Mouse (Mus musculus): ENCODE results near the gene AC140267.1.

The AC140267.1 gene

DNA sequence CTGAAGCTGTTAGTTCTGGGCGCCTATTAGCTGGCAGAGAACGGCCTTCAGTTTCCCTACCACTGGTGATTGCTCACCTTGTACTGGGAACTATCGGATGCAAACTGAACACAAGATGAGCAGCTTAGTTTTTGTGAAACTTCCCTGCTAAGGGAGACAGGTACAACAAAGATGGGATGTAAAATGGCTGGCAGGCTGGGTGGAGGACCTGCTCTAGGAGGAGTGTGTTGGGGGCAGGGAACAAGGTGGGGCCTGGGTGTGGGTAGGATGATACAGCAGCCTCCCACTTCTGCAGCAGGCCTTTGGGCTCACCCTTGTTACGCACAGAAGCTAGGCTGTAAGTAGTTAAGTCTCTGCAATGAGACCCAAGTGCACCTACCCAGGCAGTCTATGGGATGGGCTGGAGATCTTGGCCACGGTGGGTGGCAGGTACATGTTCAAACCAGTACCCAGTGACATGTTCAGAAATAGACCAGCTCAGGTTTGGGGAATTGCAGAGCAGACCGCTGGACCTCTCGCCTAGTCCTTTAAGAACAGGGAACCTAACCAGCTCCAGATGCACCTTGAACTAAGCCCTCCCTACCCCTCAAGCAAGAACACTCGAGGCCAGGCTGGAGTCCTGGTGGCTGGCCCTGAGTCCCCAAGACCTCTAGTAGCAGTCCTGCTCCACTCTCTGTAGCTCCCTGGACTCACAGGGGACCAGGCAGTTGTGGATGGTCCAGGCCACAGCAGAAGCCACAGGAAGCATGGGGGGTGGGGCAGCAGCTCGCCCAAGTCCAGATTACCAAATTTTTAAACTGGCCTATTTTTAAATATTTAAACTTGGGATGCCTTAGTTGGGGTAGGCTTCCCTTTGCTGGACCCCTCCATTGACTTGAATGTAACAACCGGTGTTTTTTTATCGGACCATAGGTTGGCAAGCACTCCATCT is 22.9 kb downstream of the AC140267.1 start:
- in situ Hi-C loops (cut with MboI; ENCODE audit: unreplicated experiment in 2 of 2) = loop anchor here (25.0 kb wide), 2 partner anchors 679 to 1104 kb away; partner anchors contain the start of genes Adsl (in 1 of the 2) and Slc25a17 (in 1 of the 2)

DNA sequence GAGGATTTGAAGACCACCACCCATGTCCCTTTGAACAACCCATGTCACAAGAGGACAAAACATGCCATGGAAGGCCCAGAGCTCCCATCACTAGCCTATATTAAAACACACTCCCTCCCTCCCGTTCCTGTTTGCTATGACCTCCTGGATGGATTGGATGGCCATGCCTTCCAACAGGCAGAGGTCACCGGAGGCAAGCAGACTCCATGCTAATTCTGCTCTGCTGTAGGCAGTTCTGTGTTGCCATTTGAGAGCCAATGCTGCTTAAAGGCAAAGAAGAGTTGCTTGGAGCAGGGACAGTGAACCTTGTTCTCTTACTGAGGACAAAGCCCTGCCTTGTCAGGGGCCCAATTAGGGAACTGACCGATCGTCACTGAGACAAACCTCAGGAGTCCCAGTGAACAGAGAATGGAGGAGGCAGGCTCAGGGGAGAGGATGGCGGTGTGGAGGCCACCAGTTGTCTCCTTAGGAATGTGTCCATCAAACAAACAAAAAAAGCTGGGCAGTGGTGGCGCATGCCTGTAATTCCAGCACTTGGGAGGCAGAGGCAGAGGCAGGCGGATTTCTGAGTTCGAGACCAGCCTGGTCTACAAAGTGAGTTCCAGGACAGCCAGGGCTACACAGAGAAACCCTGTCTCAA is 23.9 kb downstream of the AC140267.1 start:
- in situ Hi-C loops (cut with MboI; ENCODE audit: unreplicated experiment in 2 of 2) = loop anchor here (5.0 to 25.0 kb wide), 5 partner anchors 32 to 1103 kb away; partner anchors contain the start of genes Adsl (in 1 of the 2) and Slc25a17 (in 1 of the 2)

- in situ Hi-C loops (cut with MboI; ENCODE audit: unreplicated experiment in 2 of 2) = loop anchor here (5.0 to 25.0 kb wide), 5 partner anchors 33 to 1102 kb away; partner anchors contain the start of genes Adsl (in 1 of the 2) and Slc25a17 (in 1 of the 2)
Observed at GRCm38 (mm10) chr15:80260677-80261076, 25.0 kb downstream of the AC140267.1 start.

GRCm38 (mm10) chr15:80261100-80261499 is 25.5 kb downstream of the AC140267.1 start:
- in situ Hi-C loops (cut with MboI; ENCODE audit: unreplicated experiment in 2 of 2) = loop anchor here (5.0 to 25.0 kb wide), 5 partner anchors 34 to 1101 kb away; partner anchors contain the start of genes Adsl (in 1 of the 2) and Slc25a17 (in 1 of the 2)

GRCm38 (mm10) chr15:80263610-80264575 is 28.3 kb downstream of the AC140267.1 start, which contains the start of gene Rps19bp1:
Gene Rps19bp1, minus strand, starts transcription at chr15:80264315.
- in situ Hi-C loops (cut with MboI; ENCODE audit: unreplicated experiment in 2 of 2) = loop anchor here (5.0 to 25.0 kb wide), 5 partner anchors 37 to 1098 kb away; partner anchors contain the start of genes Adsl (in 1 of the 2) and Slc25a17 (in 1 of the 2)

DNA sequence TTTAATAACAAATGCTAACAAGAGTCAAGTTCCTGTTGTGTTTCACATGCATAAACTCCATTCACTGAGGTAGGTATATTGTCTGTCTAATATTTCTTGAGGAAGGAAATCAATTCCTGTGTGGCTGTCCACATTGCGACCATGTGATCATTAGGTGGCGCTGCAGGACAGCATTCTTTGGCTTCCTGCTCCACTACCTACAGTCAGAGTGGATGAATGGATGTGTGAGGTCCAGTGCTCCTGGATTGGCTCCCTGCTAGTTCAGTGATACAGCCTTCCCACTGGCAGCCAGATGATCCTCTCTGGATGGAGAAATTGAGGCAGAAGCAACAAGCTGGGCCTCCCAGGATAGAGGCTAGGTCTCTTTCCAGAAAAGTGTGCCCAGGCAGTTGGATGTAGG is 30.6 kb downstream of the AC140267.1 start:
- in situ Hi-C loops (cut with MboI; ENCODE audit: unreplicated experiment in 2 of 2) = loop anchor here (5.0 to 25.0 kb wide), 8 partner anchors 366 to 1096 kb away; partner anchors contain the start of genes Adsl (in 1 of the 2) and Slc25a17 (in 1 of the 2)

DNA sequence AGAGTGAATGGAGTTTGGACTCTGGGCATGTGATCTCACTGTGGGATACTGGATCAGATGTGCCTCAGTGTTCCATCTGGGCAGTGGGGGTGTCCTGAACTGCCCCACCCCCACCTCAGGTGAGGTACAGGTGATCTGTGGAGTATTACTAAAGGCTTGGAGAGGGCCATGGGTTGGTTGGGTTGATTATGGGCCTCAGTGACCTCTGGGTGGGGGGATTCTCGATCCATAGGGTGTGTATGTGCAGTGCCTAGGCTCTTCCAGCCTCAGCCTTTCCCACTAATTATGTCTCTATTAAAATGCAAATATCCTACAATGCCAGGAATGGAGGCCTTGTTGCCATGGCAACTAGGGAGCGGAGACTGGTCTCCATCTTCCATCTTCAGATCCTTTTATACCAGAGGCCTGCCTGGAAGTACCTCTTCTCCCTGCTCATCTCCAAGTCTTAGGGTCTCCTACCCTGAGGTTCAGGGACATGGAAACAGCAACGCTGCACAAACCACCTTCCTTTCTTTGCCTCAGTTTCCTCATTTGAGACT is 36.3 kb downstream of the AC140267.1 start:
- in situ Hi-C loops (cut with MboI; ENCODE audit: unreplicated experiment in 2 of 2) = loop anchor here (25.0 kb wide), 2 partner anchors 665 to 1090 kb away; partner anchors contain the start of genes Adsl (in 1 of the 2) and Slc25a17 (in 1 of the 2)

GRCm38 (mm10) chr15:80277107-80277506 is 41.5 kb downstream of the AC140267.1 start:
- in situ Hi-C loops (cut with MboI; ENCODE audit: unreplicated experiment in 2 of 2) = no loop called here

DNA sequence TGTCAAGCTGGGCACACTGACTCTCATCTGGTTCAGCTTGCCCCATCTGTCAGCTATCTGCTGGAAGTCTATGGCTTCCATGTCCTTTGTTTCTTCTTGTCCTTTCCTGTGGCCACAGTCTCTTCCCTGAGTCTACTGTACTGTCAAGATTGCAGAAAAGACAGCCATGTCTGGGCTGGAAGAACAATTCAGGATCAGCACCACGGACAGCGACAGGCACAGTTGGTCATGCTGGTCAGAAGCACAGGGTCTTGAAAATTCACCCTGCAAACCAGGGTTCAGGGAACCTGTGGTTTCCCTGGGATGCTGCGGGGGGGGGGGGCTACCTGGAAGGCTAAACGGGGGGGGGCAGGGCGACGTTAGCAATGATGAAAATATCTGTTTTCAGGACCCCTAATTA is 42.0 kb downstream of the AC140267.1 start:
- in situ Hi-C loops (cut with MboI; ENCODE audit: unreplicated experiment in 2 of 2) = no loop called here

- in situ Hi-C loops (cut with MboI; ENCODE audit: unreplicated experiment in 2 of 2) = no loop called here
Observed at GRCm38 (mm10) chr15:80278121-80278759, 42.6 kb downstream of the AC140267.1 start.

GRCm38 (mm10) chr15:80279053-80279452 is 43.4 kb downstream of the AC140267.1 start:
- in situ Hi-C loops (cut with MboI; ENCODE audit: unreplicated experiment in 2 of 2) = no loop called here

DNA sequence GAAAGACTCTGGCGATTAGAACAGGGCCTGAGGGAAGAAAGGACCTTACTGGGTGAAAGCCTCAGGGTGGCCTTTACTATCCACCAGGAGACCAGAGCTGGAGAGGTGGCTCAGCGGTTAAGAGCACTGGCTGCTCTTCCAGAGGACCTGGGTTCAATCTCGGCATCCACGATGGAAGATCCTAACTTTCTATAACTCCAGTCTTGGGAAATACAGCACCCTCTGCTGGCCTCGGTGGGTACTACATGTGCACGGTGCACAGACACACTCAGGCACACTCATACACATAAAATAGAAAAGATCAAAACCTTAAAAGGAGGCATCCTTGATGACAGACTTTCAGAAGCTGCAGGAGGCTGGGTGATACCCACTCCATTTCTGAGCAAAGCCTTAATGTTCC is 45.0 kb downstream of the AC140267.1 start:
- in situ Hi-C loops (cut with MboI; ENCODE audit: unreplicated experiment in 2 of 2) = loop anchor here (5.0 kb wide), 2 partner anchors 277 to 337 kb away; no protein-coding TSS in a partner anchor

All from v-Abl transformed pro-B cells (cell line).